Mouse (Mus musculus) bone marrow, adult 2 months (tissue): ENCODE measurements around the gene Reep3.

Source experiments
- CTCF ChIP-seq: fragments of 200-500 bp; IDR thresholded peaks from 2 replicates; pipeline ENCODE4 v1.5.1; 2011; ENCODE audit warnings: low read length, control low read depth; ENCODE audit not compliant: control insufficient read depth, insufficient read depth
- POLR2A ChIP-seq: fragments of 200-500 bp; IDR thresholded peaks from 2 replicates; pipeline ENCODE4 v1.6.1; 2011; ENCODE audit warnings: low read depth, mild to moderate bottlenecking, control low read depth, low read length, borderline replicate concordance; ENCODE audit not compliant: control insufficient read depth

- TF ChIP-seq CTCF (no peak), POLR2A (no peak)
Observed at GRCm38 (mm10) chr10:67043236-67043635, 53.5 kb downstream of the Reep3 start.
